Mouse (Mus musculus): Measurements from ENCODE around the gene Ttc25. TPM values are rescaled to one million over a fixed set of nuclear protein-coding genes. Genes with fewer than 3 reads are reported as not detected.
"Not testable (repeated sequence)": the region's sequence is repeated elsewhere in the genome, so short reads cannot be mapped to it uniquely, and the experiment has no call there.

Ttc25 gene
- polyA plus RNA-seq, 1 experiment = 0.71 TPM

DNA sequence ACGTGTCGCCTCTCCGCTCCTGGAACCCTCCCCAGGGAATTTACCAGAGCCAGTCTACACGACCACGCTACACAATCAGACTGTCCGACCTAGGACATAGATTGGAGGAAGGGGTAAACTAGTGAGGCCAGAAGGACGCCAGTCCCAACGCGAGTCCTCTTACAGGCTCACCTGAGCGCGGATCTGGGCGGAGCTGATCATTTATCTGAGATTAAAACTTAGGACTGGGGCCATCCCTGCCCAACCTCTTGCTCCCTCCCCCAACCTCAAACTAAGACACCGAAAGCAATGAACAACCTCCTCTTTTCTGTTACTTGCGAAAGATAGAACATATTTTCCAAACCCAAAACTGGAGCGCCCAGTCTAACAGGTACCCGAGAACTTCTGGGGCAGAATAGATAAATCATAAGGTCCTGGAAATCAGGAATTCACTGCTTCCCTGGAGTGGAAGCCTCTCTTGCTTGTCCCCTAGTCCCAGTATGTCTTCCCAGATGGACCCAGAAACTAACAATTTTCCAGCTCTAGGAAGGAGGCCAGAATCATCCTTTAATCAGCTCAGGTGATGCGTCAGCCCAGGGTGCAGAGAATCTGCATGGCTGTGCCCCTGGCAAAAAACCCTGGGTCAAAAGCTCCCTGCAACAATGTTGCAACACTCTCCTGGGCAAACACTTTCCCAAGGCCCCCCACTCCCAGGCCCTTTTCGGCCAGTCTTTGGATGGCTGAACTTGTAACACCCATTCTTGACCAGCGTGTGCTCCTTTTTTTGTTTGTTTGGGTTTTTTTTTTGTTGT lies 16.8 kb upstream of the Ttc25 start:
- Histone ChIP-seq H3K79me2 (ENCODE audit: control insufficient read depth, insufficient read depth) (peaks cover 39% of the 10 kb centered on the region), H3K4me3 (peak overlapping the region; percentile 98), H3ac (ENCODE audit: control insufficient read depth, insufficient read length) (no peak overlapping the region), H3K36me3 (ENCODE audit: control insufficient read depth, insufficient read depth) (peaks cover 8% of the 10 kb centered on the region), H3K4me2 (ENCODE audit: low read depth) (peak overlapping the region; percentile 81), H3K27me3 (ENCODE audit: control insufficient read depth, insufficient read depth, insufficient read length) (no peaks in the 10 kb centered on the region)
- TF ChIP-seq E2F4 (IDR thresholded peaks at IDR 0.05; ENCODE audit: insufficient read depth) = no peak
- no peak for TF ChIP-seq TCF3 (IDR thresholded peaks at IDR 0.05; ENCODE audit: insufficient read length, low read depth)
- TF ChIP-seq REST (IDR thresholded peaks at IDR 0.05; ENCODE audit: insufficient read depth, insufficient read length) = no peak
- no peak for TF ChIP-seq SRF (IDR thresholded peaks at IDR 0.05; ENCODE audit: control insufficient read depth, insufficient read length, low read depth)
- no peak for TF ChIP-seq CEBPB (IDR thresholded peaks at IDR 0.05; ENCODE audit: insufficient read depth, poor library complexity, severe bottlenecking)
- TF ChIP-seq POLR2AphosphoS2 (IDR thresholded peaks at IDR 0.05; ENCODE audit: insufficient read length, low read depth) = no peak
- no peak for TF ChIP-seq MAX (IDR thresholded peaks at IDR 0.05; ENCODE audit: low read depth)
- TF ChIP-seq MYOD1 (IDR thresholded peaks at IDR 0.05; ENCODE audit: control insufficient read depth in 1 of 3, insufficient read length in 2 of 3, low read depth in 2 of 3) = no peak
- TF ChIP-seq POLR2A (IDR thresholded peaks at IDR 0.05; ENCODE audit: insufficient read length, low read depth) = no peak
- no peak for TF ChIP-seq MYOG (IDR thresholded peaks at IDR 0.05; ENCODE audit: control insufficient read depth in 1 of 3, insufficient read depth in 1 of 3, insufficient read length in 2 of 3, low read depth in 2 of 3)
- TF ChIP-seq USF1 (IDR thresholded peaks at IDR 0.05; ENCODE audit: low read depth) = no peak
- no peak for TF ChIP-seq TCF12 (IDR thresholded peaks at IDR 0.05; ENCODE audit: insufficient read depth, poor library complexity, severe bottlenecking)

DNA sequence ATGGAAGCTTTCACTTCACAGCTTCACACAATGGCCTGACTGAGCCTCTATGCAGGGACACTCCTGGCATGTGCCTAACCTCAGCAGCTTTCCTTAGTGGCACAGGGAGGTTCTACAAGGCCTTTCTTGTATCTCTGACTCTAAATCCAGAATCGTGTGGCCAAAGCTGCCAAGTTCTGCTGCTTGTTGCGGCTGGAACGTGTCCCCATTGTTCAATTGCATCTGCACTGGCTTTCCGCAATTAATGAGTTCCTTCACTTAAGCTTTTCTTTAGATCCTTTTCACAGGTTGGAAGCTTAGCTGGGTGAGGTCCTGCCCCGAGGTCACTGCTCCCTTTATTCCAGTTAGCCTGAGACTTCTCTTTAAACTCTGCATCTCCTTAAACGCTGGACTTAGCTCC lies 11.5 kb upstream of the Ttc25 start:
- Histone ChIP-seq H3K79me2 (ENCODE audit: control insufficient read depth, insufficient read depth) (no peaks in the 10 kb centered on the region), H3K36me3 (ENCODE audit: control insufficient read depth, insufficient read depth) (no peaks in the 10 kb centered on the region), H3K27me3 (ENCODE audit: control insufficient read depth, insufficient read depth, insufficient read length) (no peaks in the 10 kb centered on the region), H3ac (ENCODE audit: control insufficient read depth, insufficient read length) (no peak overlapping the region), H3K4me2 (ENCODE audit: low read depth) (no peak overlapping the region), H3K4me3 (no peak overlapping the region)
- TF ChIP-seq MAX (IDR thresholded peaks at IDR 0.05; ENCODE audit: low read depth) = no peak
- TF ChIP-seq POLR2AphosphoS2 (IDR thresholded peaks at IDR 0.05; ENCODE audit: insufficient read length, low read depth) = no peak
- TF ChIP-seq E2F4 (IDR thresholded peaks at IDR 0.05; ENCODE audit: insufficient read depth) = no peak
- TF ChIP-seq REST (IDR thresholded peaks at IDR 0.05; ENCODE audit: insufficient read depth, insufficient read length) = no peak

DNA sequence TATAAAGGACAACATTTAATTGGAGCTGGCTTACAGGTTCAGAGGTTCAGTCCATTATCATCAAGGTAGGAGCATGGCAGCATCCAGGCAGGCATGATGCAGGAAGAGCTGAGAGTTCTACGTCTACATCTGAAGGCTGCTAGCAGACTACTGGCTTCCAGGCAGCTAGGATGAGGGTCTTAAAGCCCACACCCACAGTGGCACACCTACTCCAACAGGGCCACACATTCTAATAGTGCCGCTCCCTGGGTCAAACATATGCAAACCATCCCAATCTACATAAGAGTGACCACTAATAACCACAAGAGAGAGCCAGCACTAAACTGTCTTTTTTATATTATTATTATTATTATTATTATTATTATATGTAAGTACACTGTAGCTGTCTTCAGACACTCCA lies 11.0 kb upstream of the Ttc25 start:
- not testable (repeated sequence) for H3K79me2 ChIP-seq (ENCODE audit: control insufficient read depth, insufficient read depth); H3K27me3 ChIP-seq (ENCODE audit: control insufficient read depth, insufficient read depth, insufficient read length); H3ac ChIP-seq (ENCODE audit: control insufficient read depth, insufficient read length); H3K4me2 ChIP-seq (ENCODE audit: low read depth); H3K36me3 ChIP-seq (ENCODE audit: control insufficient read depth, insufficient read depth); H3K4me3 ChIP-seq

DNA sequence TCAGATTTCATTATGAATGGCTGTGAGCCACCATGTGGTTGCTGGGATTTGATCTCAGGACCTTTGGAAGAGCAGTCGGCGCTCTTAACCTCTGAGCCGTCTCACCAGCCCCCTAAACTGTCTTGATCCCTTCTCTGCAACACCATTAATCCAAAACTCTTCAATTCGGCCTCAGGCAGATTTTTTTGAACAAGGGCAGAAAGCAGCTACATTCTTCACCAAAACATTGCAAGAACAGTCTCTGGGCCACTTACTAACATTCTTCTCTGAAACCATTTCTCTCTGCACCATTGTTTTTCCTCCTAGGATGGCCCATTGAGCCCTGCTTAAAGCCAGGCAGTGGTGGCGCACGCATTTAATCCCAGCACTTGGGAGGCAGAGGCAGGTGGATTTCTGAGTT lies 10.6 kb upstream of the Ttc25 start:
- not testable (repeated sequence) for H3ac ChIP-seq (ENCODE audit: control insufficient read depth, insufficient read length); H3K4me2 ChIP-seq (ENCODE audit: low read depth); H3K4me3 ChIP-seq; H3K27me3 ChIP-seq (ENCODE audit: control insufficient read depth, insufficient read depth, insufficient read length); H3K79me2 ChIP-seq (ENCODE audit: control insufficient read depth, insufficient read depth); H3K36me3 ChIP-seq (ENCODE audit: control insufficient read depth, insufficient read depth)

GRCm38 (mm10) chr11:100535996-100536395 lies 9.4 kb upstream of the Ttc25 start:
- Histone ChIP-seq H3K4me3 (no peak overlapping the region), H3K27me3 (ENCODE audit: control insufficient read depth, insufficient read depth, insufficient read length) (no peaks in the 10 kb centered on the region), H3K4me2 (ENCODE audit: low read depth) (no peak overlapping the region), H3ac (ENCODE audit: control insufficient read depth, insufficient read length) (no peak overlapping the region), H3K36me3 (ENCODE audit: control insufficient read depth, insufficient read depth) (no peaks in the 10 kb centered on the region), H3K79me2 (ENCODE audit: control insufficient read depth, insufficient read depth) (no peaks in the 10 kb centered on the region)
- TF ChIP-seq CEBPB (IDR thresholded peaks at IDR 0.05; ENCODE audit: insufficient read depth, poor library complexity, severe bottlenecking) (no peak), USF1 (IDR thresholded peaks at IDR 0.05; ENCODE audit: low read depth) (no peak), MAX (IDR thresholded peaks at IDR 0.05; ENCODE audit: low read depth) (no peak), POLR2AphosphoS2 (IDR thresholded peaks at IDR 0.05; ENCODE audit: insufficient read length, low read depth) (no peak), MYOD1 (IDR thresholded peaks at IDR 0.05; ENCODE audit: control insufficient read depth in 1 of 3, insufficient read length in 2 of 3, low read depth in 2 of 3) (no peak), E2F4 (IDR thresholded peaks at IDR 0.05; ENCODE audit: insufficient read depth) (no peak), TCF3 (IDR thresholded peaks at IDR 0.05; ENCODE audit: insufficient read length, low read depth) (no peak), MYOG (IDR thresholded peaks at IDR 0.05; ENCODE audit: control insufficient read depth in 1 of 3, insufficient read depth in 1 of 3, insufficient read length in 2 of 3, low read depth in 2 of 3) (no peak), TCF12 (IDR thresholded peaks at IDR 0.05; ENCODE audit: insufficient read depth, poor library complexity, severe bottlenecking) (no peak), REST (IDR thresholded peaks at IDR 0.05; ENCODE audit: insufficient read depth, insufficient read length) (no peak)

DNA sequence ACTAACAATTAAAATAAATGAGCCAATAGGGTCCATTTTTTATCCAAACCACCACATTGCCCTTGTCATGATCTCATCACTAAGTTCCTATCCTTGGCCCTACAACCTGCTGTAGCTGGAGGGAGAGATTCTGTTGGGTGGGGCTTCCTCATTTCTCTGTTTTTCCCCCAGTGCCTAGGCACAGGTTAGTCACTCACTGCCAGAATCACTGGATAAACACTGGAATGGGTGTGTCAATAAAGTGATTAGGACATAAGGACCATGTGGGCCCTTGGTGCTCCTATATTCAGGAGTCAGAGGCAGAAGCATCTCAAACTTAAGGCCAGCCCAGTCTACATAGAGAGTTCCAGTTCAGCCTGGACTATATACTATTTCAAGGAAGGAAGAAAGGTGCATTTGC lies 8.9 kb upstream of the Ttc25 start:
- Histone ChIP-seq H3K36me3 (ENCODE audit: control insufficient read depth, insufficient read depth) (no peaks in the 10 kb centered on the region), H3ac (ENCODE audit: control insufficient read depth, insufficient read length) (no peak overlapping the region), H3K79me2 (ENCODE audit: control insufficient read depth, insufficient read depth) (no peaks in the 10 kb centered on the region), H3K27me3 (ENCODE audit: control insufficient read depth, insufficient read depth, insufficient read length) (no peaks in the 10 kb centered on the region), H3K4me3 (no peak overlapping the region), H3K4me2 (ENCODE audit: low read depth) (no peak overlapping the region)
- TF ChIP-seq POLR2AphosphoS2 (IDR thresholded peaks at IDR 0.05; ENCODE audit: insufficient read length, low read depth) (no peak), POLR2A (IDR thresholded peaks at IDR 0.05; ENCODE audit: insufficient read length, low read depth) (no peak), TCF12 (IDR thresholded peaks at IDR 0.05; ENCODE audit: insufficient read depth, poor library complexity, severe bottlenecking) (no peak), TCF3 (IDR thresholded peaks at IDR 0.05; ENCODE audit: insufficient read length, low read depth) (no peak), MYOG (IDR thresholded peaks at IDR 0.05; ENCODE audit: control insufficient read depth in 1 of 3, insufficient read depth in 1 of 3, insufficient read length in 2 of 3, low read depth in 2 of 3) (no peak), MYOD1 (IDR thresholded peaks at IDR 0.05; ENCODE audit: control insufficient read depth in 1 of 3, insufficient read length in 2 of 3, low read depth in 2 of 3) (no peak), E2F4 (IDR thresholded peaks at IDR 0.05; ENCODE audit: insufficient read depth) (no peak), SRF (IDR thresholded peaks at IDR 0.05; ENCODE audit: control insufficient read depth, insufficient read length, low read depth) (no peak), CEBPB (IDR thresholded peaks at IDR 0.05; ENCODE audit: insufficient read depth, poor library complexity, severe bottlenecking) (no peak), MAX (IDR thresholded peaks at IDR 0.05; ENCODE audit: low read depth) (no peak), REST (IDR thresholded peaks at IDR 0.05; ENCODE audit: insufficient read depth, insufficient read length) (no peak), USF1 (IDR thresholded peaks at IDR 0.05; ENCODE audit: low read depth) (no peak)
